In the genomic region with DNA sequence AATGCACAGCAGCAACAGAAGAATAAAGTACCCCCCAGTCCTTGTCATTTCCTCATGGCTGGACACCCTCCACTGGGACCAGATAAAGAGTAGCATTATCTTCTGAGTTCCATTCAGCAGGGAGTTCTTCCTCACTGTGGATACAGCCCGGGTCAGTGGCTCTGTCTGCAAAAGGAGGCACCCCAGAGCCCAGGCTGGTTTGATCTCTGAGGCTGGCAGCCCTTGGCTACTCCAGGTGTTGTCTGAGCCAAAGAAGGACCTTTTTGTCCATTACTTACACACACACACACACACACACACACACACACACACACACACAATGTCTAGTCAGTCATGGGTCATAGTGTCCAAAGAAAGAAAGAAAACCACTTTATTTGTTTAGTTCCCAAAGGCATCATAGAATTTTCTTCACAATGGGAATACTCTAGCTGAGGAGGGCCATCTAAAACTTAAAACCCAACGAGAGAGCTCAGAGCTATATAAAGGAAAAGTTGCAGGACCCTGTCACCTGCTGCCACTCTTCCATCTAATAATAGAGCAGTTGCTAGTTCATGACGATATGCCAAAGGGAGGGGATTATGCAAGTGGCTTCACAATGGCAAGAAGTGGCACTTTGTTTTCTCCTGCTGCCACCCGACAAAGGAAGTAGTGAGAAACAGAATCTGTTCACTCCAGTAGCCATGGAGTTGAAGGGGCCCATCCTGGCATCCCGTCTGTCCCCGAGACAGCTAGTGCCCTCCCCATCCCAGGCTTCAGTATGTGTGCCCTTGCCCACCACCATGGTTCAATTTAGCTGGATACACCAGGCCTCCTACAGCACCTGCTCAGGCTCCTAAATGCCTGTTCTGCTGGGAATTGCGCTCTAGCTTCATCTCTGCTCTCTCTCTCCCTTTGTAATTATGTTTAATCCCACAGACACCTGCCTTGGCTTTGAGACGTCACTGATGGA, we compare ENCODE assay signal across 11 mouse cellular contexts.
DNase-seq lines count a peak whose midpoint lies in the region; ATAC-seq and TF ChIP-seq lines count a peak whose summit lies in the region.
"Had no signal": no experiment of that assay in that cellular context is flagged by ENCODE, and none has a peak within 500 bp of the region (broad histone marks: within the 10 kb centered on the region; RNA-seq: fewer than 3 reads in every experiment).

No protein-coding gene starts in this region.

- no peaks in the 10 kb centered on the region for H3K9me3 ChIP-seq in heart, embryonic 15.5 days (replicated peaks)
- H3K9me3 ChIP-seq in limb, embryonic 10.5 days (replicated peaks) = no peaks in the 10 kb centered on the region
- no peaks in the 10 kb centered on the region for H3K9me3 ChIP-seq in kidney, embryonic 15.5 days (replicated peaks)

- ATAC-seq in heart, embryonic 15.5 days (replicated peaks; ENCODE audit: insufficient number of reproducible peaks, insufficient read depth, low FRiP score, low read depth) = no peak
- no peak for ATAC-seq in kidney, embryonic 15.5 days (replicated peaks; ENCODE audit: low FRiP score)
- ATAC-seq: inflammation-experienced regulatory T-cells, adult 6 months had no signal

- H3K4me1 ChIP-seq in heart, embryonic 15.5 days (replicated peaks) = peaks cover 2% of the 10 kb centered on the region; the same call in 1 of the 2 replicates
- H3K4me1 ChIP-seq in limb, embryonic 10.5 days = peaks cover 34% of the 10 kb centered on the region
- H3K4me1 ChIP-seq in kidney, embryonic 15.5 days = no peaks in the 10 kb centered on the region

- H3K36me3 ChIP-seq in heart, embryonic 15.5 days = no peaks in the 10 kb centered on the region
- no peaks in the 10 kb centered on the region for H3K36me3 ChIP-seq in limb, embryonic 10.5 days
- no peaks in the 10 kb centered on the region for H3K36me3 ChIP-seq in kidney, embryonic 15.5 days

- H3K9ac ChIP-seq in heart, embryonic 15.5 days = no peak overlapping the region
- no peak overlapping the region for H3K9ac ChIP-seq in kidney, embryonic 15.5 days

- H3K4me3 ChIP-seq in layer of hippocampus, adult 2 months = no peak overlapping the region
- no peak overlapping the region for H3K4me3 ChIP-seq in heart, embryonic 15.5 days
- no peak overlapping the region for H3K4me3 ChIP-seq in limb, embryonic 10.5 days
- no peak overlapping the region for H3K4me3 ChIP-seq in kidney, embryonic 15.5 days (replicated peaks)

- no peak overlapping the region for H3K27ac ChIP-seq in layer of hippocampus, adult 2 months
- peak overlapping the region; percentile 15; the same call in 1 of the 2 replicates for H3K27ac ChIP-seq in heart, embryonic 15.5 days
- H3K27ac ChIP-seq in limb, embryonic 10.5 days = peak overlapping the region; percentile 42; the same call in 1 of the 2 replicates
- H3K27ac ChIP-seq in kidney, embryonic 15.5 days = no peak overlapping the region

- 39% methylated on average over 8 of the region's 8 CpGs for WGBS in heart, embryonic 15.5 days
- 59% methylated on average over 8 of the region's 8 CpGs for WGBS in limb, embryonic 10.5 days
- 55% methylated on average over 8 of the region's 8 CpGs for WGBS in kidney, embryonic 15.5 days

- no peak for TF ChIP-seq CTCF in layer of hippocampus, adult 2 months (conservative IDR thresholded peaks at IDR 0.05)

- DNase-seq in layer of hippocampus, postnatal 14 days (ENCODE audit: low spot score in 2 of 2) = peak; percentile 8 to 12
- no peak for DNase-seq in layer of hippocampus, adult 2 months (ENCODE audit: low spot score in 2 of 2)
- DNase-seq in limb, embryonic 10.5 days (ENCODE audit: low spot score) = no peak
- DNase-seq in retina, embryonic 14.5 days (ENCODE audit: low spot score) = peak; percentile 10
- no peak for DNase-seq in urinary bladder, postnatal 25 days (ENCODE audit: low spot score)
- no peak for DNase-seq in ovary, postnatal 10 days (ENCODE audit: low spot score)
- DNase-seq: kidney, postnatal 4 days; thymus, postnatal 14 days had no signal

- H3K4me2 ChIP-seq in heart, embryonic 15.5 days = no peak overlapping the region
- H3K4me2 ChIP-seq in kidney, embryonic 15.5 days = no peak overlapping the region

- H3K27me3 ChIP-seq in heart, embryonic 15.5 days = no peaks in the 10 kb centered on the region
- H3K27me3 ChIP-seq in limb, embryonic 10.5 days (ENCODE audit: low read depth, poor library complexity, severe bottlenecking) = no peaks in the 10 kb centered on the region
- no peaks in the 10 kb centered on the region for H3K27me3 ChIP-seq in kidney, embryonic 15.5 days

Comparison
In these comparisons a context has a peak if more than half of its experiments do, and no peak if none do; other contexts are left out.
1. DNase-seq: peak in layer of hippocampus, postnatal 14 days (2 of 2) and retina, embryonic 14.5 days (single experiment); none in layer of hippocampus, adult 2 months (0 of 2), limb, embryonic 10.5 days (single experiment), urinary bladder, postnatal 25 days (single experiment) and ovary, postnatal 10 days (single experiment).
2. H3K27ac ChIP-seq: peak in heart, embryonic 15.5 days (single experiment) and limb, embryonic 10.5 days (single experiment); none in layer of hippocampus, adult 2 months (single experiment) and kidney, embryonic 15.5 days (single experiment).